Mouse (Mus musculus): Measurements from ENCODE around the gene Nop53.

The Nop53 gene

DNA sequence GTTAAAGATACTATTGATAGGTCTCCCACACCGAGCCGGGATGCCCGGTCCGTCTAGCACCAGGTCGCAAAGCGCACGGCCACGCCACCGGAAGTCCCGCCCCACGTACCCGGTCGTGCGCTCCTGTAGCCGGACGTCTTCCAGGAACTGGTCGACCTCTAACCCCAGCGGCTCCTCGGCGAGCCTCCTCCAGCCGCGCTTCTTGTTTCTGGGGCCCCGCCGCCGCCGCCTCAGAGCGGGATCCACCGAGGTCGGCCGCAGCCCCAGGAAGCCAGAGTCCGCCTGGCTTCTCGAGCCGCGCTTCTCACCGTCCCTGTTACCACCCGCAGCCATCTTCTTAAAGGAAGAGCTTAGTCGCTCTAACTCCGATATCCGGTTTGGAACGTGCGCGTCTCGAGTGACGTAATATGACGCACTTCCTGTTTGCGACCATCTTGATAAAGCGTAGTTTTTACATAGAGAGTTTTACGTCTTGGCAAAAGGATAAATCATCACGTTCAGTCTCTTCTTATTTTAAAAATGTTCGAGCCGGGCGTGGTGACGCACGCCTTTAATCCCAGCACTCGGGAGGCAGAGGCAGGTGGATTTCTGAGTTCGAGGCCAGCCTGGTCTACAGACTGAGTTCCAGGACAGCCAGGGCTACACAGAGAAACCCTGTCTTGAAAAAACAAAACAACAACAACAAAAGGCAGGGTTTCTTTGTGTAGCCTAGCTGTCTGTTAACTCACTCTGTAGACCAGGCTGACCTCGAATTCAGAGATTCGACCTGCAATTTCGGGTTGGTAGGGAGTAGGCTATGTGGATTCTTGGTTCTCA lies at the start of gene Nop53:
TSS of gene Nop53 (minus strand) at position 354 of the 816 bp plus-strand sequence.
- DNase-seq (ENCODE audit: low spot score in 2 of 2) = peak; percentile 91 to 99

DNA sequence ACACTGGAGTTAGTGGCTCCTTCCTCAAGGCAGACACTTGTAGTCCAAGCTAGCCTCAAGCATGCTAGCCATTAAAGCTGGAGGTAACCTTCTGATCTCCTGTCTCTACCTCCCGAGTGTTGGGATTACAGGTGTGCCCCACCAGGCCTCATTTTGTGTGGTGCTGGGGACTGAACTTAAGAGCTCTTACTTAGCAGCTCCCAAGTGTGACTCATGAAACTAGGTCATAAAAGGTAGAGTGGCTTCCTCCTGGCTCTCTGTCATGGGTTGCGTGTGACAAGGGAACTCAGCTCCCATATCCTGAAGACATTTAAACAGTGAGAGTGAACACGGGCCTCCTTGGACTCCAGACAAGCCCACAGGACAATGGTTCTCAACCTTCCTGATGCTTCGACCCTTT lies 47.9 kb upstream of the Nop53 start:
- no peak for DNase-seq (ENCODE audit: low spot score in 2 of 2)

DNA sequence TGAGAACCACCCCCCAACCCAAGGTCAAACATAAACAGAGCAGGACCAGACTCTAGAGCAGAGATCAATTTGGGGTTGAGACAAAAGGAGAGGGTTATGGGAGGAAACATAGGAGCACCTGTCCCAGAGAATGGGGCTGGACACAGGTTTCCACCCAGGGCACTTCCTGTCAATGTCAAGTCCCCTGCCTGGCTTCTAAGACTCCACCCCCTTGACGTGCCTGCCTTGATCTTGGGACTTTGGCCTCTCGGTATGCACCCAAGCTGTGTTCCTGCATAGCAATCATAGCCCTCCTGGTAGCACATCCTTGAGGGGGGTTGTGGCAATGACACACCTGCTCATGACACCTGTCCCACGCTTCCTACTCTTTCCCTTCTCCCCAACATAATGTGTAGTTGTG lies 47.3 kb upstream of the Nop53 start:
- no peak for DNase-seq (ENCODE audit: low spot score in 2 of 2)

DNA sequence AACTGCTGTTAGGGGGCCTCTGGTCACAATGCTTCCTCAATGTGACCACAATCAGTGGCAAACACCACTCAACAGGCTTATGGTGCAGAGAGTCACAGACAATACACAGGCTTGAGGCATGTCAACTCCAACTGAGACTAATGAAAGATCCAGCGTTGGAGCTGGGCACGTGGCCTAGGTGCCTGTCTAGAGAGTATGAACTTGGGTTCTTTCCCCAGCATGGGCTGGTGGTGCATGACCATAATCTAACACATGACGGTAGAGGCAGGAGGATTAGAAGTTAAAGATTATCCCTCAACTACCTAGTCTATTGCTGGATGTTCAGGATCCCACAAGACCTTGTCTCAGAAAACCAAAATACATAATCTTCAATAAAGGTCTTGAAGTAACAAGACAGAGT lies 45.9 kb upstream of the Nop53 start:
- no peak for DNase-seq (ENCODE audit: low spot score in 2 of 2)

DNA sequence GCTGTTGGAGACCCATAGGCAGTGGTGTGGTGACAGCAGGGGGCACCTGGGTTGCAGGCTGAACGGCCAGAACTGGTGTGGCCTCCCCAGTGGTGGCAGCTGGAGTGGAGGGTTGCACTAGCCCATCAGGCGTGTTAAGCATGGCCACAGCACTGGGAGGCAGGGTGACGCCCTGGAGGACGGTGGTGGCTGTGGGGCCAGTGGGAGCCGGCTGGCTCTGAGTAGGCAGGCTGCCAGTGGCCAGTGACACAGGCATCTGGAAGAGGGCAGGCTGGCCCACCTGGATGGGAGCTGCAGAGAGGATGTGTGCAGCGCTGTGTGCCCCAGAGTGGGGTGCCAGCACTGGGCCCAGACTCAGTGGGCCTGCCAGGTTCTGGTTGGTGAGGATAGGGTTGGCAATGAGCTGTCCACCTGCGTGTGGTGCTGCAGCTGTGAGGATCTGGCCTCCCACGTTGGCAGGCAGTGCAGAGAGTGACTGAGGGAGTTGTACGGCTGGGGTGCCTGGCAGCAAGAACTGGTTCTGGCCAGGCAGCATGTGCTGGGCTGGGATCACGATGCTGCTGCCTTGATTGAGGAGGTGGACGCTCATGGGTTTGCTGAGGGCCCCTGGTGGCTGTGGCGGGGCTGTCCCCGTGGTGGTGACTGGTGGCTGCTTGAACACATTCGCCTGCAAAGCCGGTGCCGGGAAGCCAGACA lies 41.9 kb upstream of the Nop53 start:
- DNase-seq (ENCODE audit: low spot score in 2 of 2) = no peak

DNA sequence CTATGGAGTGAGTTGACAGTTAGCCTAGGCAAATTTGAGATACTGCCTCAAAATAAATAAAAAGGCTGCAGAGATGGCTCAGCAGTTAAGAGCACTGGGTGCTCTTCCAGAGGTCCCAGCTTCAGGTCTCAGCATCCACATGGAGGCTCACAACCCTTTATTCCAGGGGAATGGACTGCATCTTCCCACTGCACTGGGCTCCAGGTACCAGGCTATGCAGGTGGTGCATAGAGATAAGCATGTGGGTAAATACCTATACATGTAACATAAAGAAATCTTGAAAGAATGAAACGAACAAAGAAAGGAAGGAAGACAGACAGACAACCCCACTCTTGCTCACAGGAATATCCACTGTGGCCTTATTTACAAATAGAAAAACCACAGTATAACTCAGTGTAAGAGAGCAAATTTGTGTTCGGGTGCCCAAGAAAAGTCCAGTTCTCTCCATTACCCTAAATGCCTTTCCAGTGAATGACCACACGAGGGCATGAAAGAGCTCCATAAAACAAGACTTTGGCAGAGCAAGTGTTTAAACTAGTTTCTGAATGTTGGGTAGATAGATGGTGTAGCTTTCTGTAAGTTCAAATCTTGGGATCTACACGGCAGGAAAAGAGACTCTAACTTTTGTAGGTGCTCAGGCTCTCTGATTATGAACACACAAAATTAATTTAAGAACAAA lies 37.0 kb upstream of the Nop53 start:
- peak; percentile 41 to 56 for DNase-seq (ENCODE audit: low spot score in 2 of 2)

DNA sequence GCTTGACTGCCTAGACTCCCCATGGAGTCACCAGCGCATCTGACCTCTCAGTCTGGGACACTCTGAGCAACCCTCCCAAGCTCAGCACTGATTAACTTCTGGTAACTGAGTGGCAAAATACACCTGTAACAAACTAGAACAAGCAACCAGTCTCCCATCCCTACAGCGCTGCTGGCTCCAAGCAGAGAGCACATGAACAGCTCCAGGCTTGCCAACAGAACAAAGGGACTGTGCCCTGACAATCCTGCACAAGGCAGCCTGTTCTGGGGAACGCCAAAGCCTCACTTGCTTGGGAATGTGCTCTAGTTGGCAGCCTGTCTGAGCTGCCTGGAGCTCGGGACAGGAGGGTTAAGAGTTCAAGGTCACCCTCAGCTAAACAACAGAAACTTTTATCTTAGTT lies 35.7 kb upstream of the Nop53 start:
- DNase-seq (ENCODE audit: low spot score in 2 of 2) = no peak

DNA sequence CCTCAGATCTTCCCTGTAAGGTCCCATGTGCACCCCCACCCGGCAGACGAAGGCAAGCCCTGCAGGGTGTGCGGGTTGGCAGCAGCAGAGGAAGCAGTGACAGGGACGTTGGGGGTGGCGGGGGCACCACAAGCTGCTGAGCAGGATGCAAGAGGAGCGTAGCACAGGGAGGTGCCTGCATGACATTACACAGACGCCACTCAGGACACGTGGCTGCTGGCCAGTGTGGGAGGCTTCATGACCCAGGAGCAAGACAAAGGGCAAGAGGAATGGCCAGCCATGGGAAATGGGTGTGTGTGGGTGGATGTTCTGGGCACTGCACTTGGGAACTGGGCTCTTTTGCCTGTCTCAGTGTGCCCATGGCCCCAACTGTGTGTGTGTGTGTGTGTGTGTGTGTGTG lies 34.4 kb upstream of the Nop53 start:
- peak; percentile 34 to 54 for DNase-seq (ENCODE audit: low spot score in 2 of 2)

DNA sequence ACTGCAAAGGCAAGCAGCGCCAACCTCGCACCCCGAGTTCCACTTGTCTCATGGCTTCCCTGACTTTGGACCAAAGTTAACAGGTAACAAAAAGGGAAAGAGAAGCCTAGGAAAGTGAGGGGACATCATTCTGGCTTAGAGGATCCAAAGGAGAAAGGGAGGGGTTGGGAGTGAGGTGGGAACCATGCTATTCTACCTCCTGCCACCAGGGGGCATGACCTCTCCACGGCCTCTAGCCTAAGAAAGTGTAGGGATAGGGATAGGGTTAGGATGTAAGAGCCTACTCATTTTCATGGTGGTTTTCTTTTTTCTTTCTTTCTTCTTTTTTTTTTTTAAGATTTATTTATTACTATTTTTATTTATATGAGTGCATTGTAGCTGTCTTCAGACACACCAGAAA lies 30.0 kb upstream of the Nop53 start:
- DNase-seq (ENCODE audit: low spot score in 2 of 2) = peak; percentile 36 to 39

DNA sequence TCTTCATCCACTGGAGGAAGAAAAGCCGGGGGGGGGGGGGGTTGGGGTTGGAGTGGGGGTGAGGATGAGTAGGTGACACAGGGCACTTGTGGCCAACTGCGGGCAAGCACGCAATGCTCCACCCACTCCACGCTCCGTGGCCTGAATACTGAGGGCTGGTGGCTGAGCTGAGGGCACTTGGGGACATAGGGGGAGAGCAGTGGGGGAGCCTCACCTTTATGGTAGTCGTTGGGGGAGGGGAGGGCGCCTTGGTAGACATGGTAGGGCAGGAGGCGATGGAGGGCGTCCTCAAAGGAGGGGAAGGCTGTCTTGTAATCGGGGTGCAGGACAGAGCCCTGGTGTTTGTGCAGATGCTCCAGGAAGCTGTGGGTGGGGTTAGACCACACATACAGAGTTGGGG lies 29.6 kb upstream of the Nop53 start:
- no peak for DNase-seq (ENCODE audit: low spot score in 2 of 2)

DNA sequence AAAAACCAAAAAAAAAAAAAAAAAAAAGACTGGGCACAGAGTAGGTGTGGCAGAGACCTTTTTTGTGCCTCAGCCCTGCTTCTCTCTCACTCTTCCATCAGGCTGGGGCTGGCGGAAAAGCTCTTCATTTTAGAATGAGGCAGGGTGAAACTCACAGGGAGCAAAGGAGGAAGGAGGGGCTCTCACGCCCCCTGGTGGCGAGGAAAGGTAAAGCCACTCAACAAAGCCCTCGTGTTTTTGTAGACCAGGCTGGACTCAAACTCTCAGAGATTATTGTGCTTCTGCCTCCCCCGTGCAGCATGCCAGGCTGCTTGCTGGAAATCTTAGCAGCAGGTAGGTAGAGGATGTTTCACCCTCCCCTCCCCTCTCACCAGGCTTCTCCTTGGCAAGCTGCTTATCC lies 28.8 kb upstream of the Nop53 start:
- peak; percentile 63 to 65 for DNase-seq (ENCODE audit: low spot score in 2 of 2)

DNA sequence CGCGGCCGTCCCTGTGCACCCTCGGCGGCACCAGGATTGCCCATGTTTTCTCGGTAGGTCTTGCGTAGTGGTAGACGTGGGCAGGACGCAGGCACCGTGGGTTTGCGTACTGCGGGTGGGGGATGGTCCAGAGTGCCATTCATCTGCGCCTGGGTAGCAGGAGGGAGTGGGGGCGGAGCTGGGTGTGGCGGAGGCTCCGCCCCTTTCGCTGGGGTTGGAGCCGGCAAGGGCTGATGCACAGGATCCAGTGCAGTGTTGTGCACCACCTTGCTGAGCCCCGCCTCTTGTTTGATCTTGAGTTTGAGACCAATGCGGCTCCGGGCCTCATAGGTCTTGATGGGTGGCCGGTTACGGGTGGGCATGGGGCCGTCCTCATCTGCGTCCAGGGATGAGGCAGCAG lies 26.4 kb upstream of the Nop53 start:
- no peak for DNase-seq (ENCODE audit: low spot score in 2 of 2)

DNA sequence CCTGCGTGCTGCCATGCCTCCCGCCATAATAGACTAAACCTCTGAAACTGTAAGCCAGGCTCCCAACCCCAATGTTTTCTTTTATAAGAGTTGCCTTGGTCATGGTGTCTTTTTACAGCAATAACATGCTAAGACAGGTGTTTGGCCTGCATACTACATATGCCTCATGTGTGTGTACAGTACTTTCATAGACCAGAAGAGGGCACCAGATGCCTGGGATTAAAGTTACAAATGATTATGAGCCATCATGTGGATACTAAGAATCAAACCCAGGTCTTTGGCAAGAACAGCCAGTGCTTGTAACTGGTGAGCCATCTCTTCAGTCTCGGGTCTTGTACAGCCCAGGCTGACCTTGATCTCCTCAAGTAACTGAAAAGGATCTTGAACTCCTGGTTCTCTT lies 23.8 kb upstream of the Nop53 start:
- DNase-seq (ENCODE audit: low spot score in 2 of 2) = no peak

DNA sequence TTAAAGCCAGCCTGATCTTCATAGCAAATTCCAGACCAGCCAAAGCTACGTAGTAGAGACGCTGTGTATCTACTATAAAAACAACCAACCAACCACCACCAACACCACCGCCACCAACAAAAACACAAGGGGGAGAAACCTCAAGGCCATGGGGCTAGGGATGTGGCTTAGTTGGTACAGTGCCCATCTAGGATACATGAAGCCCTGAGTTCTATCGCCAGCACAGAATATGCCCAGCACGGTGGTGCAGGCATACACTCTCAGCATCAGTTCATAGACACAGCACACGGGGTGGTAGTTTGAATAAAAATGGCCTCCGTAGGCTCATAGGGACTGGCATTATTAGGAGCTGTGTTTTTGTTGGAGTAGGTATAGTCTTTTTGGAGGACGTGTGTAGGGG lies 22.4 kb upstream of the Nop53 start:
- DNase-seq (ENCODE audit: low spot score in 2 of 2) = no peak

DNA sequence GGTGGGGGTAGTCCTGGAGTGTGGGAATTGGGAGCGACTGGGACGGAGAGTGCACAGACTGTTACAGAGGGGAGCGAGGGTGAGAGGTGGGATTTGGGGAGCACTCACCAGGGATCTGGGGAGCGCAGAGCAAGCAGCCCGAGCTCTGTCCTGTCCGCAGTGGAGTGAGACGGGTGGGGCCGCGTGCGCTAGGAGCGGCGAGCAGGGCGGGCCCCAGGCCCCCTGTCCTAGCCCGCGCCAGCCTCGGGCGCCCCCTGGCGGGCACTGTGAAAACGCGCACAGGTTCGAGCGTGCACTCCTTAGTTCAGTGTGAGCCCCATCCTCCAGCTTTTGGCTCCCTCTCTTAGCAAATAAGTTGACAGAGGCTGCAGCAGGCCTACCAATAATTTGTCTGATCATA lies 21.4 kb upstream of the Nop53 start, which contains the start of gene Ehd2:
TSS of gene Ehd2 (minus strand) at position 256 of the 400 bp plus-strand sequence.
- DNase-seq (ENCODE audit: low spot score in 2 of 2) = peak in 1 of 2 experiments; percentile 46

DNA sequence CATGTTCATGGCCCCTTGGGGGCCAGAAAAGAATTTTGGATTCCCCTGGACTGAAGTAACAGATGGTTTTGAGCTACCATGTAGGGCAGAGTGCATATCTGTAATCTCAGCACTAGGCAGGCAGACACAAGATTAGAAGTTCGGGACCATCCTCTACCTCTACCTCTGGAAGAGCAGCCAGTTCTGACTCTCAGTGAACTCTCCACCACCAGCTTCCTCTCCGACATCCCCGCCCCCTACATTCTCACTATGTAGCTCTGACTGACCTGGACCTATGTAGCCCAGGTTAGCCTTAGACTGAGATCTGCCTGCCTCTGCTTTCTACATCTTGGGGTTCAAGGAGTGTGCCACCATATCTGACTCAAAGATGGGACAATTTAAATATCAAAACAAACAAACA lies 20.6 kb upstream of the Nop53 start:
- no peak for DNase-seq (ENCODE audit: low spot score in 2 of 2)

DNA sequence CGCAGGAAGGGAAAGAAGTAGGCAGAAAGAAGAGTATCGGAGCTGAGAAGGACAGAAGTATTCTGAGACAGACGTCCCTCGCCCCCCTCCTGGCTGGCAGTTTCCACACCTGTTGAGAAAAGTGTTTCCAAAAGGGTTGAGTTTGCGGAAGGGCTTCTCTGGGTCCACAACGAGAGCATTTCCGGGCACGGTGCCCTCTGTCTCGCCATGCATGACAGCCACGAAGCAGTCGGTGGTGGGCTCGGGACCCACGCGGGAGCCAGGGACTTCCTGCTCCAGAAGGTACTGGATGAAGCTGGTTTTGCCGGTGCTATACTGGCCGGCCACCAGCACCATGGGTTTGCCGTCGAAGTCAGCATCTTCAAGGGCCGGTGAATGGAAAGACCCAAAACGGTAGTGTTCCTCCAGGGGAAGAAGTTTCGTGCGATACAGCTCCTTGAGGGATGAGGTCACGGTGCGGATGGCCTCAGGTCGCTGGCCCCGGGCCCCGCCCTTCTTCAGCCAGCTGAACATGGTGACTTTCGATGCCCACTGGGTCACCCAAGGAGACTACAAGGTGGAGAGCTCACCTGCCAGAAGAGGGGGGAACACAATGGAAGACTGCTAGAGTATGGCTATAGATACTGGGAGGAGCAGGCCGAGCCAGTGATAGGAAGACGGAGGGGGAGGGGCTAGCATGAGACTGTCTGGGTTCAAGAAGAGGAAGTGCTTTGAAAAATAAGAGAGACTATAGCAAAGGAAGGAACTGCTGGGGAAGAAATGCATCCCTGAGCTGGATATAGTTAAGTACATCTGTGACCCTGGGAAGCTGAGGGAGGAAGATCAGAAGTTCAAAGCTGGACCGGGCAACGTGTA lies 18.2 kb upstream of the Nop53 start:
- no peak for DNase-seq (ENCODE audit: low spot score in 2 of 2)

DNA sequence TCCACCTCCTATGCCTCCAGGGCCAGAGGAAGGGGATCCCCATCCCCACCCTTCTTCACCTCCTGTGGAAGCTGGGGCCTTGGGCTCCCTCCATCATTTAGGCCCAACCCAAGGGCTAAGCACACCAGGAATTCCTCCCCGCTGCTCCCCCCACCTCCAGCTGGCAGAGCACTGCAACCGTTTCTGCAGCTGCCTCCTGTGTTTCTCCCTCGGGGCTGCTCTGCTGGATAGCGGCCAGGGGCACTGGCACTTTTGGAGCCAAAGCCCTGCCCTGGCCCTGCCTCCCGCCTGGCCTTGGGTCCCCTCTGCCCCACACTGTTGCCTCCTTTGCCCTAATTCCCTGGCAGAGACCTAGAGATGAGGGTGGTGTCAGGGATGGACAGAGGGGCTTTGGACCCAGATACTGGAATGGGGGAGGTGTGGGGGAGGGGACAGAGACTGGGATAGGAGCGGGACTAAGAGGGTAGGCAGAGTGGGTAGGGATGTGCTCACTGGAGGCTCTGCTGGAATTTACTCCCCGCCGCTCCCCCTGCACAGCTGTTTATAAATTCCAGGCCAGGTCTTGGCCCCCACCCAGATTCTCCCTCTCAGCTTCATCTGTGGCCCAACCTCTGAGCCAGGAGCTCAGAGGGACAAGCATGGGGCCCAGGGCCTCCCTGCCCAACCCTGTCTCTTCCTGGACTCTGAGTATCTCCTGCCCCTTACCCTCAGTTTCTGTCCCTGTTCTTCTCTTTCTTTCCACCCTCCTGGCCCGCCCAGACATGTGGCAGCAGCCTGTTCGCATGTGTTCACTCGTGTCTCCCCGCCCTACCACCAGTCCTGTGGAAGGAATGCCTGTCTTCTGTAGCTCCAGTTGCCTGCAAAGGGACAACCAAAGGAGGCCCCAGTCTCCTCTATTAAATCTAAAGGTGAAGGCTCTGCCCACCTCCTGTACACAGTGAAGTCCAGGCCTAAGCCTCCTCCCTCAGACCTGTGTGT lies 16.7 kb upstream of the Nop53 start:
- peak; percentile 24 to 36 for DNase-seq (ENCODE audit: low spot score in 2 of 2)

DNA sequence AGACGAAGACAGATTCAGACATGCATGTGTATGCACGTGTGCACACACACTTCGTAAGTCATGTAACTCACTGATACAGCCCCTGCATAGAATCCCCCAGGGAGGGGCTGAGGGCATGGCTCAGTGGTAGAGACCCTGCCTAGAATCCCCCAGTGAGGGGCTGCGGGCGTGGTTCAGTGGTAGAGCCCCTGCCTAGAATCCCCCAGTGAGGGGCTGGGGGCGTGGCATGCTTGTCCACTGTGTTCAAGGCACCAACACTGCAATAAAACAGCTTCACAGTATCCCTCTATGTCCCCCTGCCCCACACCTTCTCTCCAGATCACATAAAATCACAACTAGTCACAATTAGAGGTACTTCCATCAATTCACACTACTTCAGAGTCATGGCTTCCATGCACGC lies 15.9 kb upstream of the Nop53 start:
- no peak for DNase-seq (ENCODE audit: low spot score in 2 of 2)

DNA sequence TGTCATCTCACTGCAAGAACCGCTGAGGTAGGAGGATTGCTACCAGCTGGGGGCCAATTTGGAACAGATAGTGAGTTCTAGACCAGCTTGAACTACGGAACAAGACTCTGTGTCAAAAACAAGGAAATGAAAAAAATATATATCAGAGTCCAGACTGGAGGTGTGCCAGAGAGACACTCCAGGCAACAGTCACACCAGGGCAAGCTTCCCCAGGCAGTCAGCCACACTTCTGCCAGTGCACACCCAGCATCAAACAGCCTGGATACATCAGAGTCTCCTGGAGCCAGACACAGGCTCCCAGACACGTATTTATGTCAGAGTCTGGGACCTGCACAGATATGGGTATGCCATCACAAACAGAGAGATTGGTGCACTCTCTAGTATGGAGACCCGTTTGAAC lies 15.4 kb upstream of the Nop53 start:
- no peak for DNase-seq (ENCODE audit: low spot score in 2 of 2)

DNA sequence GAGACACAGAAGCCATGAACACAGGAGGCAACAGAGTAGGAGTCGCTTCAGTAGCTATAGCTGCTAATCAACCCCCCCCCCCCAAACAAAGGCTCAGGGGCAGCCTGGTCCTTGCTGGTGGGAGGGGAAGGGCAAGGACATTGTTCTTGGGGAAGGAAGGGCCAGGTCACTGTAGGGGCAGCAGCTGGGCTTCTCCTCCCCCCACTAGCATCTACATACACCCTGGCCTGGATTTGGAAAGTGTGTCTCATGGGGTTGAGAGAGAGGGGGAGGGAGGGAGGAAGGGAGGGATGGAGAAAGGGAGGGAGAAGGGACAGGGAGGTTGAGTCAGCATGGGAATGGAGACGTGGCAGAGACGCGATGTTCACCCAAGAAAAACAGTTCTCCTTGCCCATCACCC lies 14.8 kb upstream of the Nop53 start:
- no peak for DNase-seq (ENCODE audit: low spot score in 2 of 2)

All from right cerebral cortex, adult 2 months (tissue).